Mouse (Mus musculus) intestine, embryonic 16.5 days (tissue): ENCODE measurements around the gene 9330182O14Rik. TPM values are rescaled to one million over a fixed set of nuclear protein-coding genes. Genes with fewer than 3 reads are reported as not detected.

Experiments used
- ATAC-seq: fragments of 200-750 bp; cut with Nextera tagmentation; 2 replicates; pipeline ENCODE4 v1.8.0; 2017; ENCODE audit warnings: moderate TSS enrichment, moderate library complexity
- H3K27ac ChIP-seq: fragments of 300-500 bp; sonication (generic); 2 replicates; pipeline ENCODE4 v1.5.1; 2014; ENCODE audit warnings: mild to moderate bottlenecking, low read length
- H3K27me3 ChIP-seq: fragments of 300-500 bp; sonication (generic); replicated peaks from 2 replicates; pipeline ENCODE4 v1.6.1; 2014; ENCODE audit warnings: low read length, control low read depth, mixed read lengths; ENCODE audit not compliant: control insufficient read depth, insufficient read depth
- H3K36me3 ChIP-seq: fragments of 300-500 bp; sonication (generic); 2 replicates; pipeline ENCODE4 v1.6.1; 2014; ENCODE audit warnings: low read length, control low read depth; ENCODE audit not compliant: control insufficient read depth, insufficient read depth
- H3K4me1 ChIP-seq: fragments of 300-500 bp; sonication (generic); 2 replicates; pipeline ENCODE4 v1.6.1; 2014; ENCODE audit warnings: low read length, control low read depth, mixed read lengths; ENCODE audit not compliant: control insufficient read depth, insufficient read depth
- H3K4me2 ChIP-seq: fragments of 300-500 bp; sonication (generic); 2 replicates; pipeline ENCODE4 v1.6.1; 2014; ENCODE audit warnings: low read depth, low read length, control low read depth
- H3K4me3 ChIP-seq: fragments of 300-500 bp; sonication (generic); 2 replicates; pipeline ENCODE4 v1.5.1; 2014; ENCODE audit warnings: mild to moderate bottlenecking, low read length
- H3K9ac ChIP-seq: fragments of 300-500 bp; sonication (generic); 2 replicates; pipeline ENCODE4 v1.6.1; 2014; ENCODE audit warnings: low read depth, low read length
- H3K9me3 ChIP-seq: fragments of 300-500 bp; sonication (generic); 2 replicates; pipeline ENCODE4 v1.6.1; 2016; ENCODE audit warnings: low read length, control low read depth; ENCODE audit not compliant: control insufficient read depth
- WGBS: fragments of 180-500 bp; shearing (Covaris S2); extraction: QIAGEN DNeasy Blood & Tissue Kit; methylation state at CpG from one replicate; pipeline ENCODE4 v1.1.7; 2014; 5-methylcytosine and 5-hydroxymethylcytosine counted together
- polyA plus RNA-seq: library from polyadenylated mRNA; unstranded; fragments of >200 nt; fragmentation: Nextera tagmentation; extraction: Ambion mirVana; gene quantifications from 2 replicates; pipeline ENCODE4 v1.2.1, GENCODE M21; 2015

9330182O14Rik gene
- polyA plus RNA-seq, 1 experiment from 2014 or later: not detected

DNA sequence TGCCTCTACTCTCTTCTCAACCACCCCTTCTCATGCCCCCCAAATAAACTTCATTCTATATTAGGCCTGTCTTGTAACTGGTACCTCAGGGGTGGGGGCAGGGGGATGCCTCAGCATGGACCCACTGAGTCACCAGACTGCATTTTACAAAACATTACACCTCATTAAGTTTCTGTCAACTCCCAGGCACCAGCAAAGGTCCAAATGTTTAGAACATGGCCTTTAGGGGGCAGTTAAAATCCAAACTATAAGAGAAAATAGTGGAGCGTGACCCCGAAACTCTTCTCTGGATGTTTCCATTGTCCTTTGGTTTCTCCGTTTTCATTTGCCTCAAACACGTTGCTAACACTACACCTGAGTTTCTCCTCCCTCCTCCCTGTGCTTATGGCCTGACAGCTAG lies 1.8 kb upstream of the 9330182O14Rik start:
- ATAC-seq: no peak
- no peaks in the 10 kb centered on the region for H3K9me3 ChIP-seq
- H3K4me3 ChIP-seq: no peak overlapping the region
- H3K4me2 ChIP-seq: no peak overlapping the region
- H3K36me3 ChIP-seq: no peaks in the 10 kb centered on the region
- WGBS: 82% methylated on average over 4 of the region's 4 CpGs
- no peaks in the 10 kb centered on the region for H3K27me3 ChIP-seq
- no peak overlapping the region for H3K27ac ChIP-seq
- no peaks in the 10 kb centered on the region for H3K4me1 ChIP-seq
- H3K9ac ChIP-seq: no peak overlapping the region

- Histone ChIP-seq H3K36me3 (no peaks in the 10 kb centered on the region), H3K9ac (no peak overlapping the region), H3K27me3 (no peaks in the 10 kb centered on the region), H3K4me3 (no peak overlapping the region), H3K4me1 (no peaks in the 10 kb centered on the region), H3K27ac (no peak overlapping the region), H3K9me3 (no peaks in the 10 kb centered on the region), H3K4me2 (no peak overlapping the region)
- no peak for ATAC-seq
- 57% methylated on average over 7 of the region's 7 CpGs for WGBS
These were observed 10.1 kb downstream of the 9330182O14Rik start for GRCm38 (mm10) chr15:40144221-40144620.

DNA sequence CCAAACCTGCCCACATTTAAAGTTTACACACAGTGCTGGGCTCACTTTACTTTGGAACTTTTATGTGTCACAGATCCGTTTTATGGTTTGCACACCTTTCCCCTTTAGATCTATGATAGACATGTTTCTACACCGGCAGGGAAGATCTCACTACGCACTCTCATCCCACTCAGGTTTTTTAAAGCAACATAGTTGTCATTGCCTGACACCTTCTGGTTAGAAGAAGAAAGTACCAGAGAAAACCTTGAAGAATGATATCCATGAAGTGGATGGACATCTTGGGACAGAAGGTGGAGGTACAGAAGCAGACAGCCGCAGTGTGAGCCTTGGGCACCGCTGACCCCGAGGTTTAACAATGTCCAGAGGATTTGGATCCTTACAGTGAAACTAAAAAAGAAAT lies 23.5 kb downstream of the 9330182O14Rik start:
- Histone ChIP-seq H3K4me1 (no peaks in the 10 kb centered on the region), H3K27me3 (no peaks in the 10 kb centered on the region), H3K27ac (no peak overlapping the region), H3K4me3 (no peak overlapping the region), H3K9ac (no peak overlapping the region), H3K9me3 (no peaks in the 10 kb centered on the region), H3K36me3 (no peaks in the 10 kb centered on the region), H3K4me2 (no peak overlapping the region)
- WGBS: 81% methylated on average over 6 of the region's 6 CpGs
- ATAC-seq: no peak

GRCm38 (mm10) chr15:40166560-40167275 lies 32.6 kb downstream of the 9330182O14Rik start:
- Histone ChIP-seq H3K4me3 (no peak overlapping the region), H3K4me2 (no peak overlapping the region)
- ATAC-seq: 0 out of 2 replicates have a peak, but pooled peaks have one; percentile 36

DNA sequence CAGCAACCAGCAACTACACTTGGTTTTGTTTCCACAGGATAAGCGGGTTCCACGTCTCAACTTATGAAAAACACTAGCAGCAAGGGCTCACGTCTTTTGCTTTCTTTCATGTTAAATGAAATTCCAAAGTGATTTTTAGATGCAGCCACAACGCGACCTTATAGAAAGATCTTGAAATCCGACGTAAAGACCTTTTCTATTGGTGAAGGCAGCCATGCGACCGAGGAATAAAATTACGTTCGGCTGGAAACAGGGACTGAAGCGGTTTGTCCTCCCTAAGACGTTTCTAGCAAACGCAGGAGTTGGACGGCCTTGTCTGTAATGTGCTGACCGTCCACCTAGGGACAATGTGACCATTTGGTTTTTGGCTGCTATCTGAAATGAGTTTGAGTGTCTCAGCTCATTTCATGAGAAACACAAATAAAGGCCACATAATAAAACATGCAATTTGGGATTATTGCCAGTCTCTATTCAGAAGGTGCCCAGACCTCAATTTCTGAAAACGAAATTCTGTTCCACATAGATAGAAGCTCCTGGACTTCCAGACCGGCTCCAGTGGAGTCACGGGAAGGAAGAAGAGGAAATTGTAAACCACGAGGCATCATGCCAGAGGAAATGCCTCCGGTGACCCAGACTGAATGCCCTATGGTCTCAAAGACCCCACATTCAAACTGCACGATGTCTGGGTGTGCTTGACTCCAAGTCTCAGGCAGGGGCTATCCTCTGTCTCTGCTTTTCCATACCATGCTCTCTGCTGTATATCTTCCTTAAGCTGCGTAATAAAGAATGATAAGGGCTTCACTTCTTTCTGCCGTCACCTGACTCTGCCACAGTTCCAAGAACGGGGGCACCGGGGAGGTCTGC lies 33.3 kb downstream of the 9330182O14Rik start:
- no peaks in the 10 kb centered on the region for H3K36me3 ChIP-seq
- 60% methylated on average over 26 of the region's 26 CpGs for WGBS
- H3K4me2 ChIP-seq: peak overlapping the region; percentile 41
- no peak overlapping the region for H3K4me3 ChIP-seq
- no peaks in the 10 kb centered on the region for H3K9me3 ChIP-seq
- H3K4me1 ChIP-seq: peaks cover 5% of the 10 kb centered on the region
- no peaks in the 10 kb centered on the region for H3K27me3 ChIP-seq
- H3K9ac ChIP-seq: 0 out of 2 replicates have a peak overlapping the region, but pooled peaks have one; percentile 19
- no peak overlapping the region for H3K27ac ChIP-seq
- no peak for ATAC-seq

More at GRCm38 (mm10) chr15:40166560-40167275, 32.6 kb downstream of the 9330182O14Rik start:
- Histone ChIP-seq H3K27ac (no peak overlapping the region), H3K27me3 (no peaks in the 10 kb centered on the region), H3K9ac (no peak overlapping the region), H3K9me3 (no peaks in the 10 kb centered on the region), H3K4me1 (peaks cover 5% of the 10 kb centered on the region), H3K36me3 (no peaks in the 10 kb centered on the region)
- WGBS: 29% methylated on average over 9 of the region's 9 CpGs

DNA sequence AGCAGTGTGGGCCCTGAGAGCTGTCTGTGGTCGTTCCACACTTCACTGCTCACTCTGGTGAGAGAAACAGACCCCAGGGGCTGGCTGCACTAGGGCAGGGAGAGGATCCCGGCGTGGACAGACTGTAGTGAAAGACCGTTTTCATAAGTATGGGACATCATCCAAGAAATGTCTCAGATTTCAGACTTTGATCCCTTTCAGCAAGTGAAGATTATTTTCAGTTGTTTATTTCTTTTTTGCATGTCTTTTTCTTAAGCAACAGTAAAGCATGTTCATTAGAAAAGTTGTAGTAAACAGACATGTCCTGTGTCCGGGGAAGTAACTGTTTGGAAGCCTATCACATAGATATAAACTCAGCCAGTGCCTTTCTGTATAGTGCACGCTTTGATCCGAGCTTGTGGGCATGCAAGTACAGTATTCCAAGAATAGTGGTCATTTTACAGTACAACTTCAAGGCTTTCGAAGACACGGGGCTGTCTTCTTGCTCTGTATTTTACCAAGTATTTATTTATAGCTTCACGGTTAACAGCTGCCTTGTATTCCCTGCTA lies 34.0 kb downstream of the 9330182O14Rik start:
- peak overlapping the region; percentile 41 for H3K4me2 ChIP-seq
- no peak for ATAC-seq
- 41% methylated on average over 10 of the region's 10 CpGs for WGBS
- no peaks in the 10 kb centered on the region for H3K36me3 ChIP-seq
- no peak overlapping the region for H3K4me3 ChIP-seq
- H3K9ac ChIP-seq: 0 out of 2 replicates have a peak overlapping the region, but pooled peaks have one; percentile 19
- no peaks in the 10 kb centered on the region for H3K27me3 ChIP-seq
- no peak overlapping the region for H3K27ac ChIP-seq
- H3K9me3 ChIP-seq: no peaks in the 10 kb centered on the region
- H3K4me1 ChIP-seq: peaks cover 5% of the 10 kb centered on the region

- Histone ChIP-seq H3K36me3 (no peaks in the 10 kb centered on the region), H3K4me1 (peaks cover 5% of the 10 kb centered on the region), H3K27ac (no peak overlapping the region), H3K4me3 (no peak overlapping the region), H3K27me3 (no peaks in the 10 kb centered on the region), H3K9ac (no peak overlapping the region), H3K9me3 (no peaks in the 10 kb centered on the region), H3K4me2 (no peak overlapping the region)
- ATAC-seq: no peak
- WGBS: 73% methylated on average over 5 of the region's 5 CpGs
These were observed 34.9 kb downstream of the 9330182O14Rik start for GRCm38 (mm10) chr15:40169061-40169460.

- ATAC-seq: no peak
- H3K9me3 ChIP-seq: no peaks in the 10 kb centered on the region
- no peak overlapping the region for H3K4me2 ChIP-seq
- no peak overlapping the region for H3K4me3 ChIP-seq
- 52% methylated on average over 13 of the region's 13 CpGs for WGBS
- H3K4me1 ChIP-seq: peaks cover 5% of the 10 kb centered on the region
- no peaks in the 10 kb centered on the region for H3K36me3 ChIP-seq
- no peaks in the 10 kb centered on the region for H3K27me3 ChIP-seq
- no peak overlapping the region for H3K9ac ChIP-seq
- H3K27ac ChIP-seq: no peak overlapping the region
These were observed 35.5 kb downstream of the 9330182O14Rik start for GRCm38 (mm10) chr15:40169705-40170104.

GRCm38 (mm10) chr15:40179423-40179822 lies 45.3 kb downstream of the 9330182O14Rik start:
- 14% methylated on average over 2 of the region's 2 CpGs for WGBS
- ATAC-seq: no peak
- Histone ChIP-seq H3K27me3 (no peaks in the 10 kb centered on the region), H3K27ac (no peak overlapping the region), H3K36me3 (no peaks in the 10 kb centered on the region), H3K4me1 (no peaks in the 10 kb centered on the region), H3K9ac (no peak overlapping the region), H3K4me2 (no peak overlapping the region), H3K9me3 (no peaks in the 10 kb centered on the region), H3K4me3 (no peak overlapping the region)
